Comparison of ENCODE assay signal across 8 mouse cellular contexts in genomic region chr6:96116148-96116533, GRCm38 (mm10). TPM values are rescaled to one million over a fixed set of nuclear protein-coding genes. Genes with fewer than 3 reads are reported as not detected.
A peak's percentile ranks its signal among the peaks of the same experiment; 100 is the strongest.
DNase-seq lines count a peak whose midpoint lies in the region; ATAC-seq and TF ChIP-seq lines count a peak whose summit lies in the region.

No protein-coding gene starts in this region.

- no peak overlapping the region for H3K27ac ChIP-seq in heart, adult 2 months
- H3K27ac ChIP-seq in CH12.LX (ENCODE audit: insufficient read depth, low read depth) = no peak overlapping the region
- no peak overlapping the region for H3K27ac ChIP-seq in forebrain, embryonic 15.5 days (replicated peaks)
- no peak overlapping the region for H3K27ac ChIP-seq in liver, embryonic 15.5 days (replicated peaks)

- no peak for TF ChIP-seq EP300 in heart, adult 2 months (IDR thresholded peaks at IDR 0.05; ENCODE audit: insufficient read depth, low read depth, low read length)
- no peak for TF ChIP-seq EP300 in CH12.LX (IDR thresholded peaks at IDR 0.05; ENCODE audit: low read length)

- ATAC-seq in forebrain, embryonic 15.5 days (replicated peaks) = 0 out of 2 replicates have a peak, but pooled peaks have one; percentile 38
- no peak for ATAC-seq in liver, embryonic 15.5 days (ENCODE audit: insufficient read depth)

- no peaks in the 10 kb centered on the region for H3K36me3 ChIP-seq in heart, adult 2 months (ENCODE audit: control insufficient read depth, insufficient read depth, low read length)
- H3K36me3 ChIP-seq in CH12.LX (replicated peaks in 1 of 2; ENCODE audit: control insufficient read depth in 1 of 2, insufficient read depth in 1 of 2, low read length in 1 of 2) = no peaks in the 10 kb centered on the region
- no peaks in the 10 kb centered on the region for H3K36me3 ChIP-seq in forebrain, embryonic 15.5 days
- H3K36me3 ChIP-seq in liver, embryonic 15.5 days (replicated peaks) = no peaks in the 10 kb centered on the region

- H3K4me2 ChIP-seq in CH12.LX (ENCODE audit: insufficient read depth, low read depth, poor library complexity, severe bottlenecking) = no peak overlapping the region
- H3K4me2 ChIP-seq in forebrain, embryonic 15.5 days (replicated peaks) = peak overlapping the region; percentile 94
- H3K4me2 ChIP-seq in liver, embryonic 15.5 days = peak overlapping the region; percentile 62

- no peak for DNase-seq in heart, adult 2 months
- DNase-seq in heart, postnatal 14 days = no peak
- DNase-seq in CH12.LX (ENCODE audit: extremely low read depth) = peak; percentile 26
- no peak for DNase-seq in ovary, postnatal 36 days (ENCODE audit: low spot score)
- DNase-seq in adrenal gland, adult 8-10 months = no peak
- DNase-seq in gastrocnemius, postnatal 36 days = no peak

- TF ChIP-seq POLR2A in heart, adult 2 months (IDR thresholded peaks at IDR 0.05; ENCODE audit: insufficient read depth, low read depth, low read length) = no peak
- no peak for TF ChIP-seq POLR2A in CH12.LX (IDR thresholded peaks at IDR 0.05; ENCODE audit: low read depth, low read length)

- in situ Hi-C loops in CH12.LX (cut with MboI; ENCODE audit: low pct_ligation_motif_present, low pct_unique_long_range_greater_than_20kb, low sequenced_read_pairs) = no loop called here

- TF ChIP-seq CTCF in heart, adult 2 months (IDR thresholded peaks at IDR 0.05) = no peak
- no peak for TF ChIP-seq CTCF in CH12.LX (conservative IDR thresholded peaks at IDR 0.05 in 1 of 2, IDR thresholded peaks at IDR 0.05 in 1 of 2; ENCODE audit: low read depth in 2 of 2, low read length in 2 of 2)

- no peak for TF ChIP-seq RAD21 in CH12.LX (IDR thresholded peaks at IDR 0.05; ENCODE audit: low read depth, low read length)

- no peaks in the 10 kb centered on the region for H3K79me2 ChIP-seq in heart, adult 2 months (replicated peaks; ENCODE audit: control insufficient read depth, insufficient read depth, low read length)
- no peaks in the 10 kb centered on the region for H3K79me2 ChIP-seq in CH12.LX (replicated peaks; ENCODE audit: control insufficient read depth, extremely low read depth, insufficient read depth, poor library complexity, severe bottlenecking)

- no peaks in the 10 kb centered on the region for H3K4me1 ChIP-seq in heart, adult 2 months (ENCODE audit: control insufficient read depth, insufficient read depth, low read length)
- no peaks in the 10 kb centered on the region for H3K4me1 ChIP-seq in CH12.LX (ENCODE audit: control insufficient read depth in 1 of 2, insufficient read depth in 2 of 2)
- peaks cover 33% of the 10 kb centered on the region for H3K4me1 ChIP-seq in forebrain, embryonic 15.5 days
- no peaks in the 10 kb centered on the region for H3K4me1 ChIP-seq in liver, embryonic 15.5 days (replicated peaks)

- 6% methylated on average over 6 of the region's 6 CpGs for WGBS in heart, adult 2 months
- WGBS in forebrain, embryonic 15.5 days = 9% methylated on average over 6 of the region's 6 CpGs
- WGBS in liver, embryonic 15.5 days (ENCODE audit: insufficient replicate concordance) = 6% methylated on average over 6 of the region's 6 CpGs

- intact Hi-C loops in heart, adult 2 months (cut with DNase I) = no loop called here
- intact Hi-C loops in heart, postnatal 14 days (cut with DNase I) = no loop called here
- intact Hi-C loops in gastrocnemius, postnatal 36 days (cut with DNase I) = no loop called here

- H3K27me3 ChIP-seq in heart, adult 2 months (ENCODE audit: control insufficient read depth, insufficient read depth, low read length) = 0 out of 2 replicates have a peak, but pooled peaks cover 1% of the 10 kb centered on the region
- H3K27me3 ChIP-seq in CH12.LX (replicated peaks) = no peaks in the 10 kb centered on the region
- peaks cover 10% of the 10 kb centered on the region; the same call in 1 of the 2 replicates for H3K27me3 ChIP-seq in forebrain, embryonic 15.5 days
- peaks cover 8% of the 10 kb centered on the region for H3K27me3 ChIP-seq in liver, embryonic 15.5 days

- H3K9ac ChIP-seq in heart, adult 2 months (ENCODE audit: low read depth, low read length) = no peak overlapping the region
- H3K9ac ChIP-seq in CH12.LX (ENCODE audit: insufficient read depth, low read depth) = no peak overlapping the region
- H3K9ac ChIP-seq in forebrain, embryonic 15.5 days (replicated peaks) = peak overlapping the region; percentile 56; the same call in 1 of the 2 replicates
- no peak overlapping the region for H3K9ac ChIP-seq in liver, embryonic 15.5 days

- H3K4me3 ChIP-seq in heart, adult 2 months = peak overlapping the region; percentile 44
- H3K4me3 ChIP-seq in CH12.LX (replicated peaks in 1 of 3; ENCODE audit: low read depth in 2 of 3, low read length in 2 of 3, poor library complexity in 1 of 3) = peak overlapping the region in 1 of 3 experiments; percentile 13
- peak overlapping the region; percentile 54 for H3K4me3 ChIP-seq in forebrain, embryonic 15.5 days
- peak overlapping the region; percentile 42 for H3K4me3 ChIP-seq in liver, embryonic 15.5 days (replicated peaks)

- dilution Hi-C loops in CH12.LX (cut with MboI; ENCODE audit: extremely low pct_ligation_motif_present, extremely low pct_unique_long_range_greater_than_20kb, low sequenced_read_pairs) = no loop called here

- H3K9me3 ChIP-seq in CH12.LX (replicated peaks; ENCODE audit: low read length) = peaks cover 18% of the 10 kb centered on the region
- H3K9me3 ChIP-seq in forebrain, embryonic 15.5 days = no peaks in the 10 kb centered on the region
- H3K9me3 ChIP-seq in liver, embryonic 15.5 days (replicated peaks) = no peaks in the 10 kb centered on the region

TF ChIP-seq in CH12.LX, 34 proteins besides CTCF, POLR2A, EP300 and RAD21:
- no peak for TF ChIP-seq ZMIZ1 (IDR thresholded peaks at IDR 0.05; ENCODE audit: low read depth, low read length)

RNA-seq across cellular contexts. Expression of gene Fam19a1, which starts 3.2 kb away (rescaled TPM):
- not detected for total RNA-seq in heart, adult 2 months (2021)
- not detected in 2 replicates for polyA plus RNA-seq in heart, adult 2 months (2012; rRNA removed)
- total RNA-seq in heart, postnatal 14 days (2021) = under 1 TPM; 0.12 to 0.19 TPM
- 0.08 TPM in 1 of 2 replicates, not detected in the other for total RNA-seq in CH12.LX (2012; rRNA removed)
- 0.08 TPM in 1 of 2 replicates, not detected in the other for total RNA-seq in CH12.LX (2014; rRNA removed)
- 0.14 TPM in 1 of 2 replicates, not detected in the other for polyA plus RNA-seq in CH12.LX (2012; ENCODE audit: insufficient read length, low read depth)
- polyA plus RNA-seq in forebrain, embryonic 15.5 days (2015; fragmentation: Nextera tagmentation; extraction: Ambion mirVana) = 16.8 and 17.5 TPM in 2 replicates
- not detected in 2 replicates for polyA plus RNA-seq in liver, embryonic 15.5 days (2015; fragmentation: Nextera tagmentation; extraction: Ambion mirVana)
- total RNA-seq in adrenal gland, adult 8-10 months (2022) = 1 to 10 TPM; 1.6 to 4.4 (median 2.8) TPM
- total RNA-seq in gastrocnemius, postnatal 36 days (2021) = not detected

RNA-seq across cellular contexts. Expression of gene 1700123L14Rik, which starts 49.9 kb away (rescaled TPM):
- total RNA-seq in heart, adult 2 months (2021) = not detected
- 0.12 and 0.15 TPM in 2 replicates for polyA plus RNA-seq in heart, adult 2 months (2012; rRNA removed)
- not detected for total RNA-seq in heart, postnatal 14 days (2021)
- not detected in 2 replicates for total RNA-seq in CH12.LX (2012; rRNA removed)
- total RNA-seq in CH12.LX (2014; rRNA removed) = not detected in 2 replicates
- polyA plus RNA-seq in CH12.LX (2012; ENCODE audit: insufficient read length, low read depth) = not detected in 2 replicates
- 0.10 and 0.19 TPM in 2 replicates for polyA plus RNA-seq in forebrain, embryonic 15.5 days (2015; fragmentation: Nextera tagmentation; extraction: Ambion mirVana)
- polyA plus RNA-seq in liver, embryonic 15.5 days (2015; fragmentation: Nextera tagmentation; extraction: Ambion mirVana) = not detected in 2 replicates
- not detected for total RNA-seq in adrenal gland, adult 8-10 months (2022)
- not detected for total RNA-seq in gastrocnemius, postnatal 36 days (2021)
